Mouse (Mus musculus): ENCODE results near the gene Bptf.
"Not testable (repeated sequence)": the region's sequence is repeated elsewhere in the genome, so short reads cannot be mapped to it uniquely, and the experiment has no call there.

The Bptf gene

DNA sequence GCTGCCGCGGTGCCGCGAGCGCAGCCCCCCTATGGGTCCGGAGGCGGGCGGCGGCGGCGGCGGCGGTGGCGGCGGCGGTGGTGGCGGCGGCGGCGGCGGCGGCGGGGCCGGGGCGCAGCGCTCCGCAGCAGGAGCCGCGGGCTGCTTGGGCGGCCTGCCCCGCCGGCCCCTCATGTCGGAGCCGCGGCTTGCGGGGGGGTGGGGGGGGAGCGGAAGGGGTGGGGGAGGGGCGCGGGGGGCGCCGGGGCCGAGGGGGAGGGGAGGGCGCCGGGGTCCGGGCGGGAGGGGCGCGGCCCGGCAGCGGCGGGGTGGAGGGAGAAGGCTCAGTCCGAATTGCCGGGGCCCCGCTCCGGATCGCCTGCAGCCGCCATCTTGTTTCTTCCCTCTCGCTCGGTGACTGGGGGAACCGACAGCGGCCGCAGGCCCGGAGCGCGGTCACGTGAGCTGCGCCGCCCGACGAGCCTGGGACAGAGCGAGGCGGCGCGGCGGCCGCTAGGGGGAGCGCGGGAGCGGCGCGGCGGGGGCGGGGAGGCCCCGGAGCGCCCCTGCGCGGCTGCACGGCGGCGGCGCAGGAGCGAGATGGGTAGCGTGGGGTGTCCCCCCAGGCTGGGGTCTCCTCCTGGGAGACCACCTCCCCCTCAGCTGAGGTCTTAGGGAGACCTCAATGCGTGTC is at the start of gene Bptf:
Bptf (minus strand) TSS at position 379 of the 673 bp plus-strand sequence.
- peak; percentile 74 to 88 for DNase-seq (ENCODE audit: low spot score in 2 of 2)

DNA sequence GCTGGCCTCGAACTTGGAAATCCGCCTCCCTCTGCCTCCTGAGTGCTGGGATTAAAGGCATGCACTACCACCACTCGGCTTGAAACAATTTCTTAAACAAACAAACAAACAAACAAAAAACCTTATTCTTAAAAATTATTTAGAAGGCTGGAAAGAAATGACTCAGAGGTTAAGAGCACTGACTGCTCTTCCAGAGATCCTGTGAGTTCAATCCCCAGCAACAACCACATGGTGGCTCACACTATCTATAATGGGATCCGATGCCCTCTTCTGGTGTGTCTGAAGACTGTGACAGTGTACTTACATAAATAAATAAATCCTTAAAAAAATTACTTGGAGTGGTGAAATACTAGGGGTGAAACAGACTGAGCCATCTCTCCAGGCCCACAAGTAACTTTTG is 29.3 kb upstream of the Bptf start:
- no peak for DNase-seq (ENCODE audit: low spot score in 2 of 2)

- no peak for DNase-seq (ENCODE audit: low spot score in 2 of 2)
These were observed 27.1 kb upstream of the Bptf start for GRCm38 (mm10) chr11:107159034-107159433.

GRCm38 (mm10) chr11:107156977-107157642 is 25.2 kb upstream of the Bptf start:
- DNase-seq (ENCODE audit: low spot score in 2 of 2) = peak in 1 of 2 experiments; percentile 10

DNA sequence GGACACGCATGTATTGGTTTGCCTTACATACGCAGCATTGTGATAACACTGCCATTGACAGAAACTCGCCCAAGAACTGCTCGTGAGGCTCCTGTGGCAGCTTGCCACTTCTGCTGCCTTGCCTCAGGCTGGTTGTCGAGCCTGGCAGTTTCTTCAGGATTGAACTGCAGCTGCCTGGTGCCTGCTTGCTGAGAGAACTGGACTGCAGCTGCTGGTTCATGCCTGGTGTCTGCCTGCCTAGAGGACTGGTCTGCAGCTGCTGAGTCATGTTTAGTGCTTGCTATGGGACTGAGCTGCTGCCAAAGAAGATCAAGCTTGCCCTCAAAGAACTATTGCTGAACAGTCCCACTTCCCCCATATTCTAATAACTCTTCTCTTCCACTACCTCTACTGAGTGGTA is 23.4 kb upstream of the Bptf start:
- no peak for DNase-seq (ENCODE audit: low spot score in 2 of 2)

GRCm38 (mm10) chr11:107154431-107154830 is 22.5 kb upstream of the Bptf start:
- DNase-seq (ENCODE audit: low spot score in 2 of 2) = no peak

- no peak for DNase-seq (ENCODE audit: low spot score in 2 of 2)
These were observed 21.7 kb upstream of the Bptf start for GRCm38 (mm10) chr11:107153645-107154044.

- DNase-seq (ENCODE audit: low spot score in 2 of 2) = no peak
These were observed 19.9 kb upstream of the Bptf start for GRCm38 (mm10) chr11:107151809-107152208.

DNA sequence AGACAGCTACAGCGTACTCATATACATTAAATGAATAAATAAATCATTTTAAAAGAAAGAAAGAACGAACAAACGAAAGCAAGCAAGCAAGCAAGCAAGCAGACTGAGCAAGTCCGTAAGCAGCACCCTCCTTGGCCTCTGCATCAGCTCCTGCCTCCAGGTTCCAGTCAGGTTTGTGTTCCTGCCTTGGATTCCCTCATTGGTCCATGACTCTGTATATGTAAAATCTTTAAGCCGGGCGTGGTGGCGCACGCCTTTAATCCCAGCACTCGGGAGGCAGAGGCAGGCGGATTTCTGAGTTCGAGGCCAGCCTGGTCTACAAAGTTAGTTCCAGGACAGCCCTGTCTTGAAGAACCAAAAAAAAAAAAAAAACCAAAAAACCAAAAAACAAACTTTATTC is 12.0 kb upstream of the Bptf start:
- DNase-seq (ENCODE audit: low spot score in 2 of 2) = not testable (repeated sequence)

DNA sequence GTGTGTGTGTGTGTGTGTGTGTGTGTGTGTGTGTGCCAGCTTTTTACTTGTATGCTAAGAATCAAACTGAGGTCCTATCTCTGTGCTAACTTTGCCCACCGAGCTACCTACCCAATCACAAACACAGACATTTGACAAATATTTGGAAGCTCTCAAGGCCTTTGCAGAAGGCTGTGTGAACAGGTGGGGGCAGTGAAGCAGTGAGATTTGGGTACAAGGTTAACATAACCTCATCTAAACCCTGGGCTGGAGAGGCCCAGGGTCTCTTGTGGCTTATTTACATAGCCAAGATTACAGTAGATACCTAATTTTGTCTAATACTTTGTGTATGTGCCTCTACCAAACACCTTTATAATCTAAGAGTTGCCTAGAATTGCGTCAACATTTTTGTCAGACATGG is 10.5 kb upstream of the Bptf start:
- DNase-seq (ENCODE audit: low spot score in 2 of 2) = no peak

DNA sequence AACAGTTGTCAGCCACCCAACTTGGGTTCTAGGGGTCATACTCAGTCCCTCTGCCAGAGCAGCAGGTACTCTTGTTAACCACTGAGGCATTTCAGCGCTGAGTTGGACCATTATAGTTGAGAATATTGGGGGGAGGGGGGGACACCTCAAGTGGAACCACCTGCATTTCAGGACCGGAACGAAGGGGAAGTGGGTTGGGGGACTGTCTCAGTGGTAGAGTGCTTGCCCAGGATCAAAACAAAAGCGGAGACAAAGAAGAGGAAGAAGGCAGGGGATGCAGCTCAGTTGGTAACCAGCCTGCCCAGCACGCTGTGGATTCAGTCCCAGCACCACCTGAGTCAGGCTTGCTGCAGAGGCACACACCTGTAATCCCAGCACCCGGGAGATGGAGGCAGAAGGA is 8.8 kb upstream of the Bptf start:
- no peak for DNase-seq (ENCODE audit: low spot score in 2 of 2)

DNA sequence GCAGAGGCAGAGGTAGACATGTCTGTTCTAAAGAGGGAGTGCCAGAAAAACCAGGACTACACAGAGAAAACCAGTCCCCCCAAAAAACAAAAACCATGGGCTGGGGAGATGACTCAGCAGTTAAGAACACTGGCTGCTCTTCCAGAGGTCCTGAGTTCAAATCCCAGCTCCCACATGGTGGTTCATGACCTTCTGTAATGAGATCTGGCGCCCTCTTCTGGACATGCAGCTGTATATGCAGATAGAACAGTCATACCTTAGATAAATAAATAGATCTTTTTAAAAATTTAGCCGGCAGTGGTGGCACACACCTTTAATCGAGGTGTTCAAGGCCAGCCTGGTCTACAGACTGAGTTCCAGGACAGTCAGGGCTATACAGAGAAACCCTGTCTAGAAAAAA is 6.7 kb upstream of the Bptf start:
- no peak for DNase-seq (ENCODE audit: low spot score in 2 of 2)

- DNase-seq (ENCODE audit: low spot score in 2 of 2) = no peak
These were observed 5.7 kb upstream of the Bptf start for GRCm38 (mm10) chr11:107137593-107137992.

DNA sequence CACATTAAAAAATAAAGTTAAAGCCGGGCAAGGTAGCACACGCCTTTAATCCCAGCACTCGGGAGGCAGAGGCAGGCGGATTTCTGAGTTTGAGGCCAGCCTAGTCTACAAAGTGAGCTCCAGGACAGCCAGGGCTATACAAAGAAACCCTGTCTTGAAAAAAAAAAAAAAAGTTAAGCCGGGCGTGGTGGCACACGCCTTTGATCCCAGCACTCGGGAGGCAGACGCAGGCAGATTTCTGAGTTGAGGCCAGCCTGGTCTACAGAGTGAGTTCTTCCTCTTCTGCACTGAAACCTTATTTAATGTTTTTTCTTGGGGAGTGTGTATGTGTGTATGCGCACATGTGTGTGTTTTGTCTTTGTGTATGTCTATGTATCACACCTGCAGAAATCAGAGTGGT is 4.5 kb upstream of the Bptf start:
- DNase-seq (ENCODE audit: low spot score in 2 of 2) = not testable (repeated sequence)

DNA sequence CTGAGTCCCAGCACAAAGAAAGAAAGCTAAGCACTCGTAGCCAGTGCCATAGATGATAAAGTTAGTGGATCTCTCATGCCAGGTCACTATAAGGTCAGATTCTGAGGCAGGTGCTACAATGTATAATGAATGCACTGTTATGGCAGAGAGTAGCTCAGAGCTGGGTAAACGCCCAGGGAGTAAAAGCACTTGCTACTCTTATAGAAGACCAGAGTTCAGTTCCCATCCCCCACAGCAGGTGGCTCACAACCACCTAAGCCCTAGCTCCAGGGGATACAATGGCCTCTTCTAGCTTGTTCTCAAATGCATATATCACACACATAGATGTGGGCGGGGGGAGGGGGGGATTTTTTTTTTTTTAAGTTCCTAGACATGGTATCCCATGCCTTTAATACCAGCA is 3.8 kb upstream of the Bptf start:
- DNase-seq (ENCODE audit: low spot score in 2 of 2) = no peak

- DNase-seq (ENCODE audit: low spot score in 2 of 2) = peak in 1 of 2 experiments; percentile 19
These were observed 499 bp upstream of the Bptf start for GRCm38 (mm10) chr11:107132426-107132825.

- DNase-seq (ENCODE audit: low spot score in 2 of 2) = peak; percentile 49
These were observed 813 bp downstream of the Bptf start for GRCm38 (mm10) chr11:107130879-107131748.

DNA sequence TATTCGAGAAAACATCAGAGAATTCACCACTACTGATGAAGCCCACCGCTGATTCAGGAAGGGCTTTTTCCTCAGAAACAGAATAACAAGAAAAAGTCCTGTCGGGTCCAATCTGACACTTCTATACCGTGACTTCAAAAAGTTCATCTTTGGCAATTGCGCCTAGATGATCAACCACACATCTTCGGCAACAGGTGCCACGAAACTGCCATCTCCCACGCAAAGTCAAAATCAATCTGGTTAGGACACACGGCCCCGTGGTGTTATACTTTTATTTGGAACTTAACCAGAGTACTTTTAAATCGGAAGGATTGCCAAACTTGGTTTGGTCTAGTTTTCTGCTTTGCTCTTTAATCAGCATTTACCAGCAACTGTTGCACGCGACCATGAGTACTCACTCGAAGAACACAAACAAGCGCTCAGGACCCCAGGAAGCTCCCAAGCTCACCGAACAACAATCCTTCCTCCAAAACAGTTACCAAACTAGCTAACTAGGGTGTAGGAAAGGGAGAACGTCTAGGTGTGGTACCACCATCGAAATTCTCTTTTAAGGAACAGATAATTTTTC is 1.6 kb downstream of the Bptf start:
- DNase-seq (ENCODE audit: low spot score in 2 of 2) = no peak

DNA sequence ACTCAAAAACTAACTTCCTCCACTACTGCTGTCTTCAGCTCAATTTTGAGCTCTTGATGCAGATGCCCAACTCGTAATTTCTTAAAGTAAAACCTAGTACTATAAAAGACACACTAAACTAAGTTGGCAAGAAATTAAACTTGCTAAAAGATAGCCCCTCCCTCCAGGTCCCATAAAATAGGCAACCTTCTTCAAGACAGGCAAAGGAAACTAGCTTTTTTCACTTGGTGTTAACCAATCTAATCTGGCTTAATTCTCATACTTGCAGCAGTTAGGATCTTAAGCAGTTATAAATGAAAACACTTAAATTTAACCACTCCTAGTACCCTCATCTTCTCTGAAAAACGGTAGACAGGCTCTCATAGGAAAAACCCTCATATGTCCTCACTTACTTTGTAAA is 2.3 kb downstream of the Bptf start:
- no peak for DNase-seq (ENCODE audit: low spot score in 2 of 2)

GRCm38 (mm10) chr11:107126716-107127115 is 5.2 kb downstream of the Bptf start:
- DNase-seq (ENCODE audit: low spot score in 2 of 2) = not testable (repeated sequence)

DNA sequence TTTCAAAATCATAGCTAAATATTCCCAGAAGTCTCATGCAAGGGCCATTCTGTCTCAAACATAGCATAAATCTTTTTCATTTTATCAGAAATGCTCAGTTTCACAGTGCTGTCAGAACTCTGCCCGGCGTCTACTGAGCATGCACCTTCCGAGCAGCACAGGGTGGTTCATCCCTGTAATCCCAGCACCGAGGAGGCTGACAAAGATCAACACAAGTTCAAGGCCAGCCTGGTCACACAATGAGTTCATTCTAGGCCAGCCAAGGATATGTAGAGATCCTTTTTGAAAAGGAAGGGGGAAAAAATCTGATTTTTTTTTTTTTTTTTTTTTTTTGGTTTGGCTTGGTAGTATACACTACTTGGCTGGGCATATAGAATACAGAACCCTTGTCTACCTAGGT is 6.9 kb downstream of the Bptf start:
- no peak for DNase-seq (ENCODE audit: low spot score in 2 of 2)

DNA sequence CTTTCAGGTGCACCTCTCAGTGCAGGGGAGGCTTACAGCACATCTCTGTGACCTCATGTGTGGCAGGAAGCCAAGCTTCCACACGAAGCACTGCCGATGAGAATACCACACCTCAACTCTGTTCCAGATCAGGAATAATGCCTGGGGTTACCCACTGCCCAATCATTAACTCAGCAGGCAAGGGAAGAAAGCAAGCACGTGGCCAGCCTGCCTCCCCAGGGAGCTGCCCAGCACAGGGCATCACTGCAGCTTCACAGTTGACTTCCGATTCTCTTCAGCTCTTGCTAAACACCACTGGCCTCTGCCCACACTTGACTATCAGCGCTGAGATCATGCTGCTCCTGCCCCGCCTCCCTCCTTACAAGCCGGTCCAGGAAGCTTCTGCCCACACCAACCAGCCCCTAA is 7.6 kb downstream of the Bptf start:
- peak; percentile 65 to 82 for DNase-seq (ENCODE audit: low spot score in 2 of 2)
